Mouse (Mus musculus) myocyte (in vitro differentiated cells): ENCODE measurements around the gene Gm6370. TPM values are rescaled to one million over a fixed set of nuclear protein-coding genes. Genes with fewer than 3 reads are reported as not detected.

ENCODE experiments used
- H3K27me3 ChIP-seq: one replicate; pipeline ENCODE4 v1.6.1; 2011; ENCODE audit not compliant: control insufficient read depth, insufficient read depth, insufficient read length
- H3K36me3 ChIP-seq: one replicate; pipeline ENCODE4 v1.6.1; 2011; ENCODE audit not compliant: control insufficient read depth, insufficient read depth
- H3K4me2 ChIP-seq: one replicate; pipeline ENCODE4 v1.6.1; 2011; ENCODE audit warnings: low read depth, control low read depth
- H3K4me3 ChIP-seq: one replicate; pipeline ENCODE4 v1.5.1; 2011; ENCODE audit warnings: mild to moderate bottlenecking, control low read depth, moderate library complexity
- H3K79me2 ChIP-seq: one replicate; pipeline ENCODE4 v1.6.1; 2011; ENCODE audit not compliant: control insufficient read depth, insufficient read depth
- H3ac ChIP-seq: one replicate; pipeline ENCODE4 v1.6.1; 2011; ENCODE audit not compliant: control insufficient read depth, insufficient read length
- CEBPB ChIP-seq: IDR thresholded peaks from 2 replicates; pipeline ENCODE4 v1.6.1; 2011; ENCODE audit warnings: mild to moderate bottlenecking, moderate library complexity; ENCODE audit not compliant: poor library complexity, insufficient read depth, severe bottlenecking
- E2F4 ChIP-seq: IDR thresholded peaks from one replicate; pipeline ENCODE4 v1.6.1; 2011; ENCODE audit warnings: mild to moderate bottlenecking, control low read depth, moderate library complexity; ENCODE audit not compliant: insufficient read depth
- MAX ChIP-seq: IDR thresholded peaks from one replicate; pipeline ENCODE4 v1.6.1; 2011; ENCODE audit warnings: low read depth, mild to moderate bottlenecking, control low read depth
- MYOD1 ChIP-seq, 3 experiments: IDR thresholded peaks; one replicate each; pipeline ENCODE4 v1.6.1; 2011; ENCODE audit warnings: control low read depth in 2 of 3, low read depth in 2 of 3, mild to moderate bottlenecking in 2 of 3, moderate library complexity in 1 of 3; ENCODE audit not compliant: insufficient read length in 2 of 3, control insufficient read depth in 1 of 3
- MYOG ChIP-seq, 3 experiments: IDR thresholded peaks; one replicate each; pipeline ENCODE4 v1.6.1; 2011; ENCODE audit warnings: control low read depth in 2 of 3, low read depth in 2 of 3, mild to moderate bottlenecking in 2 of 3; ENCODE audit not compliant: insufficient read length in 2 of 3, control insufficient read depth in 1 of 3, insufficient read depth in 1 of 3
- POLR2A ChIP-seq: IDR thresholded peaks from one replicate; pipeline ENCODE4 v1.6.1; 2011; ENCODE audit warnings: low read depth, mild to moderate bottlenecking, control low read depth, moderate library complexity; ENCODE audit not compliant: insufficient read length
- POLR2AphosphoS2 ChIP-seq: IDR thresholded peaks from one replicate; pipeline ENCODE4 v1.6.1; 2011; ENCODE audit warnings: low read depth, control low read depth; ENCODE audit not compliant: insufficient read length
- REST ChIP-seq: IDR thresholded peaks from one replicate; pipeline ENCODE4 v1.6.1; 2011; ENCODE audit warnings: mild to moderate bottlenecking, control low read depth, moderate library complexity; ENCODE audit not compliant: insufficient read depth, insufficient read length
- SRF ChIP-seq: IDR thresholded peaks from one replicate; pipeline ENCODE4 v1.6.1; 2011; ENCODE audit warnings: low read depth; ENCODE audit not compliant: control insufficient read depth, insufficient read length
- TCF12 ChIP-seq: IDR thresholded peaks from one replicate; pipeline ENCODE4 v1.6.1; 2011; ENCODE audit warnings: mild to moderate bottlenecking, control low read depth; ENCODE audit not compliant: poor library complexity, insufficient read depth, severe bottlenecking
- TCF3 ChIP-seq: IDR thresholded peaks from one replicate; pipeline ENCODE4 v1.6.1; 2011; ENCODE audit warnings: low read depth, control low read depth; ENCODE audit not compliant: insufficient read length
- USF1 ChIP-seq: IDR thresholded peaks from one replicate; pipeline ENCODE4 v1.6.1; 2011; ENCODE audit warnings: low read depth, mild to moderate bottlenecking, control low read depth, moderate library complexity
- polyA plus RNA-seq: library from polyadenylated mRNA; unstranded; fragments of >200 nt; fragmentation: generic; extraction: Trizol; gene quantifications from one replicate; pipeline ENCODE4 v1.2.1, GENCODE M21; 2012; ENCODE audit warnings: missing spikeins

Gm6370 gene
- polyA plus RNA-seq, 1 experiment: not detected

GRCm38 (mm10) chr5:146461612-146462011 is 29.6 kb upstream of the Gm6370 start:
- Histone ChIP-seq H3K4me3 (no peak overlapping the region), H3K79me2 (no peaks in the 10 kb centered on the region), H3ac (no peak overlapping the region), H3K4me2 (no peak overlapping the region), H3K36me3 (no peaks in the 10 kb centered on the region), H3K27me3 (no peaks in the 10 kb centered on the region)
- no peak for TF ChIP-seq USF1
- TF ChIP-seq POLR2A: no peak
- no peak for TF ChIP-seq MYOG (IDR thresholded peaks at IDR 0.05; ENCODE audit: control insufficient read depth in 1 of 3, insufficient read depth in 1 of 3, insufficient read length in 2 of 3, low read depth in 2 of 3)
- TF ChIP-seq MAX: no peak
- no peak for TF ChIP-seq TCF3

- no peak overlapping the region for H3ac ChIP-seq
- TF ChIP-seq POLR2A (no peak), MYOD1 (IDR thresholded peaks at IDR 0.05; ENCODE audit: control insufficient read depth in 1 of 3, insufficient read length in 2 of 3, low read depth in 2 of 3) (no peak), USF1 (no peak), POLR2AphosphoS2 (no peak), TCF3 (no peak), MYOG (IDR thresholded peaks at IDR 0.05; ENCODE audit: control insufficient read depth in 1 of 3, insufficient read depth in 1 of 3, insufficient read length in 2 of 3, low read depth in 2 of 3) (no peak), TCF12 (no peak), MAX (no peak)
- no peaks in the 10 kb centered on the region for H3K27me3 ChIP-seq
- no peaks in the 10 kb centered on the region for H3K36me3 ChIP-seq
- no peaks in the 10 kb centered on the region for H3K79me2 ChIP-seq
- no peak overlapping the region for H3K4me2 ChIP-seq
- no peak overlapping the region for H3K4me3 ChIP-seq
These were observed 24.5 kb upstream of the Gm6370 start for GRCm38 (mm10) chr5:146466663-146467062.

DNA sequence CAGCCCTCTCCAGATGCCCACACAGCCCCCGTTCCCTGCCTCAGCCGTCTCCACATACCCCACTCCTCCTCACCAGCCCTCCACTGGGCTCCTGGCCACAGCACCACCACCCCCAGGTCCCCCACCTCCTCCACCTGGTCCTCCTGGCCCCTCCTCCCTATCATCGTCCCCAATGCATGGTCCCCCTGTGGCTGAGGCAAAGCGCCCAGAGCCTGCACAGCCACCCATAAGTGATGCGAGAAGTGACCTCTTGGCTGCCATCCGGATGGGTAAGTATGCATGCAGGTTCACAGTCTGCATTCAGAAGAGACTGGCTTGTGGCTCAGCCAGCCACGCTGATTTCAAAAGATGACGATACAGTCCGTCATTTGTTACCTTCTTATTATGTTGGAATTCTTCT is 22.9 kb upstream of the Gm6370 start:
- TF ChIP-seq POLR2A (no peak), USF1 (no peak), TCF3 (no peak), MYOG (IDR thresholded peaks at IDR 0.05; ENCODE audit: control insufficient read depth in 1 of 3, insufficient read depth in 1 of 3, insufficient read length in 2 of 3, low read depth in 2 of 3) (no peak), POLR2AphosphoS2 (no peak), SRF (no peak), CEBPB (no peak), MYOD1 (IDR thresholded peaks at IDR 0.05; ENCODE audit: control insufficient read depth in 1 of 3, insufficient read length in 2 of 3, low read depth in 2 of 3) (no peak), REST (no peak), MAX (no peak), E2F4 (no peak), TCF12 (no peak)
- no peaks in the 10 kb centered on the region for H3K27me3 ChIP-seq
- H3K79me2 ChIP-seq: no peaks in the 10 kb centered on the region
- no peak overlapping the region for H3ac ChIP-seq
- no peaks in the 10 kb centered on the region for H3K36me3 ChIP-seq
- no peak overlapping the region for H3K4me2 ChIP-seq
- no peak overlapping the region for H3K4me3 ChIP-seq

- Histone ChIP-seq H3K79me2 (no peaks in the 10 kb centered on the region), H3ac (no peak overlapping the region), H3K4me2 (no peak overlapping the region), H3K36me3 (no peaks in the 10 kb centered on the region), H3K27me3 (no peaks in the 10 kb centered on the region), H3K4me3 (no peak overlapping the region)
- no peak for TF ChIP-seq CEBPB
These were observed 20.3 kb upstream of the Gm6370 start for GRCm38 (mm10) chr5:146470821-146471220.

DNA sequence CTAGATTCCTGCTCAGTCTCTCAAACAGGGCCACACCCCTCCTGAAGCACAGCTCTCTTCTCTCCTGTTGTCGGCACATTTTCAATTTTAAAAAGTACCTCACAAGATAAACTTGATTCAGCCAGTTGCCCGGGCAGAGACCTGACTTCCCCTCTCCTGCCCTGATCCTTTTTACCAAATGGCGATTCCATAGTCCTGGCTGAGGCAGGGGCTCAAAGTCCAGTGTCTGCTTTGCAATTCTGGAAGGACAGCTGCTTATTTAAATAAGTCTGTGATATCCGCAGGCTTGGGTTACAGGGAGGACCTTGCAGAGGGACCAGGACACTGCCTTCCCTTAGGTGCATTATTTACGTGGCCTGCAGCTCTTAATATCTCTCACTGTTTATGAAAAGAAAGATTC is 19.9 kb upstream of the Gm6370 start:
- no peak overlapping the region for H3ac ChIP-seq
- no peaks in the 10 kb centered on the region for H3K36me3 ChIP-seq
- no peaks in the 10 kb centered on the region for H3K79me2 ChIP-seq
- TF ChIP-seq POLR2A (no peak), CEBPB (no peak), TCF12 (no peak), MYOD1 (IDR thresholded peaks at IDR 0.05; ENCODE audit: control insufficient read depth in 1 of 3, insufficient read length in 2 of 3, low read depth in 2 of 3) (no peak), SRF (no peak), E2F4 (no peak), MYOG (IDR thresholded peaks at IDR 0.05; ENCODE audit: control insufficient read depth in 1 of 3, insufficient read depth in 1 of 3, insufficient read length in 2 of 3, low read depth in 2 of 3) (no peak), POLR2AphosphoS2 (no peak), REST (no peak), TCF3 (no peak), USF1 (no peak)
- no peak overlapping the region for H3K4me3 ChIP-seq
- no peak overlapping the region for H3K4me2 ChIP-seq
- H3K27me3 ChIP-seq: no peaks in the 10 kb centered on the region
